Comparison of ENCODE assay signal across 11 mouse cellular contexts in genomic region chr11:85428227-85428626, GRCm38 (mm10).
DNase-seq lines count a peak whose midpoint lies in the region; ATAC-seq and TF ChIP-seq lines count a peak whose summit lies in the region.
"Had no signal": no experiment of that assay in that cellular context is flagged by ENCODE, and none has a peak within 500 bp of the region (broad histone marks: within the 10 kb centered on the region; RNA-seq: fewer than 3 reads in every experiment).

No protein-coding gene starts in this region.

- no peak overlapping the region for H3K9ac ChIP-seq in forebrain, postnatal 0 days
- H3K9ac ChIP-seq in forebrain, embryonic 12.5 days = no peak overlapping the region
- H3K9ac ChIP-seq in embryonic facial prominence, embryonic 13.5 days = no peak overlapping the region
- no peak overlapping the region for H3K9ac ChIP-seq in limb, embryonic 15.5 days
- H3K9ac ChIP-seq in hindbrain, embryonic 13.5 days = no peak overlapping the region

- TF ChIP-seq CTCF in forebrain, postnatal 0 days (IDR thresholded peaks at IDR 0.05; ENCODE audit: low read depth) = no peak

- H3K4me1 ChIP-seq in forebrain, postnatal 0 days (ENCODE audit: insufficient read depth) = no peaks in the 10 kb centered on the region
- no peaks in the 10 kb centered on the region for H3K4me1 ChIP-seq in forebrain, embryonic 12.5 days
- H3K4me1 ChIP-seq in embryonic facial prominence, embryonic 13.5 days = peaks cover 50% of the 10 kb centered on the region
- H3K4me1 ChIP-seq in limb, embryonic 15.5 days = peaks cover 25% of the 10 kb centered on the region
- H3K4me1 ChIP-seq in hindbrain, embryonic 13.5 days (replicated peaks) = no peaks in the 10 kb centered on the region

- H3K27ac ChIP-seq in forebrain, postnatal 0 days (ENCODE audit: low read depth, low read length) = no peak overlapping the region
- H3K27ac ChIP-seq in forebrain, embryonic 12.5 days = no peak overlapping the region
- peak overlapping the region; percentile 86 for H3K27ac ChIP-seq in embryonic facial prominence, embryonic 13.5 days
- H3K27ac ChIP-seq in limb, embryonic 15.5 days = peak overlapping the region; percentile 43
- H3K27ac ChIP-seq in hindbrain, embryonic 13.5 days = no peak overlapping the region
- H3K27ac ChIP-seq: macrophage had no signal

- no peaks in the 10 kb centered on the region for H3K27me3 ChIP-seq in forebrain, postnatal 0 days (ENCODE audit: insufficient read depth, low read length)
- no peaks in the 10 kb centered on the region for H3K27me3 ChIP-seq in forebrain, embryonic 12.5 days
- no peaks in the 10 kb centered on the region for H3K27me3 ChIP-seq in embryonic facial prominence, embryonic 13.5 days
- no peaks in the 10 kb centered on the region for H3K27me3 ChIP-seq in limb, embryonic 15.5 days
- H3K27me3 ChIP-seq in hindbrain, embryonic 13.5 days = no peaks in the 10 kb centered on the region

- WGBS in forebrain, postnatal 0 days = 49% methylated on average over 3 of the region's 3 CpGs
- 61% methylated on average over 3 of the region's 3 CpGs for WGBS in forebrain, embryonic 12.5 days
- 14% methylated on average over 3 of the region's 3 CpGs for WGBS in embryonic facial prominence, embryonic 13.5 days
- WGBS in limb, embryonic 15.5 days = 23% methylated on average over 3 of the region's 3 CpGs
- 57% methylated on average over 3 of the region's 3 CpGs for WGBS in hindbrain, embryonic 13.5 days

- no peak overlapping the region for H3K4me2 ChIP-seq in forebrain, postnatal 0 days (ENCODE audit: low read depth)
- H3K4me2 ChIP-seq in forebrain, embryonic 12.5 days = no peak overlapping the region
- H3K4me2 ChIP-seq in embryonic facial prominence, embryonic 13.5 days = peak overlapping the region; percentile 45
- no peak overlapping the region for H3K4me2 ChIP-seq in limb, embryonic 15.5 days
- no peak overlapping the region for H3K4me2 ChIP-seq in hindbrain, embryonic 13.5 days

- no peaks in the 10 kb centered on the region for H3K9me3 ChIP-seq in forebrain, postnatal 0 days (ENCODE audit: low read length)
- H3K9me3 ChIP-seq in forebrain, embryonic 12.5 days = no peaks in the 10 kb centered on the region
- no peaks in the 10 kb centered on the region for H3K9me3 ChIP-seq in embryonic facial prominence, embryonic 13.5 days
- no peaks in the 10 kb centered on the region for H3K9me3 ChIP-seq in limb, embryonic 15.5 days
- no peaks in the 10 kb centered on the region for H3K9me3 ChIP-seq in hindbrain, embryonic 13.5 days

- H3K4me3 ChIP-seq in forebrain, postnatal 0 days (ENCODE audit: low read depth, low read length) = no peak overlapping the region
- no peak overlapping the region for H3K4me3 ChIP-seq in forebrain, embryonic 12.5 days (replicated peaks)
- H3K4me3 ChIP-seq in embryonic facial prominence, embryonic 13.5 days = no peak overlapping the region
- H3K4me3 ChIP-seq in limb, embryonic 15.5 days = no peak overlapping the region
- no peak overlapping the region for H3K4me3 ChIP-seq in hindbrain, embryonic 13.5 days

- DNase-seq in forebrain, postnatal 0 days = peak; percentile 2
- peak; percentile 30 for DNase-seq in layer of hippocampus, adult 9-10 months (ENCODE audit: low spot score)
- DNase-seq in layer of hippocampus, adult 11-12 months (ENCODE audit: low spot score) = no peak
- no peak for DNase-seq in spleen, adult 18-20 months
- DNase-seq: cerebellum, postnatal 25 days; kidney, adult 9 months had no signal

- ATAC-seq in forebrain, postnatal 0 days = no peak
- no peak for ATAC-seq in forebrain, embryonic 12.5 days (ENCODE audit: low FRiP score)
- peak; percentile 71 for ATAC-seq in embryonic facial prominence, embryonic 13.5 days (ENCODE audit: insufficient number of reproducible peaks, insufficient read depth, low FRiP score, low TSS enrichment, low read depth)
- ATAC-seq in limb, embryonic 15.5 days (ENCODE audit: insufficient number of reproducible peaks, low FRiP score, low TSS enrichment, low read depth) = 0 out of 2 replicates have a peak, but pooled peaks have one; percentile 19
- ATAC-seq in hindbrain, embryonic 13.5 days (ENCODE audit: low FRiP score) = no peak

- no peaks in the 10 kb centered on the region for H3K36me3 ChIP-seq in forebrain, postnatal 0 days (ENCODE audit: insufficient read depth)
- H3K36me3 ChIP-seq in forebrain, embryonic 12.5 days (replicated peaks) = no peaks in the 10 kb centered on the region
- no peaks in the 10 kb centered on the region for H3K36me3 ChIP-seq in embryonic facial prominence, embryonic 13.5 days
- H3K36me3 ChIP-seq in limb, embryonic 15.5 days = no peaks in the 10 kb centered on the region
- no peaks in the 10 kb centered on the region for H3K36me3 ChIP-seq in hindbrain, embryonic 13.5 days

Comparison
In these comparisons a context has a peak if more than half of its experiments do, and no peak if none do; other contexts are left out.
1. DNase-seq: peak in forebrain, postnatal 0 days (single experiment) and layer of hippocampus, adult 9-10 months (single experiment); none in layer of hippocampus, adult 11-12 months (single experiment) and spleen, adult 18-20 months (0 of 2).
2. ATAC-seq: peak in embryonic facial prominence, embryonic 13.5 days (single experiment) and limb, embryonic 15.5 days (single experiment); none in forebrain, postnatal 0 days (single experiment), forebrain, embryonic 12.5 days (single experiment) and hindbrain, embryonic 13.5 days (single experiment).
3. H3K27ac ChIP-seq: peak in embryonic facial prominence, embryonic 13.5 days (single experiment) and limb, embryonic 15.5 days (single experiment); none in forebrain, postnatal 0 days (single experiment), forebrain, embryonic 12.5 days (single experiment) and hindbrain, embryonic 13.5 days (single experiment).